Mouse (Mus musculus) thymus, adult 2 months (tissue): ENCODE results near the gene A930017K11Rik. TPM values are rescaled to one million over a fixed set of nuclear protein-coding genes. Genes with fewer than 3 reads are reported as not detected.

ENCODE experiments used
- DNase-seq: peaks from one replicate; pipeline ENCODE4 v3.0.0; 2021
- H3K27ac ChIP-seq: fragments of 200-500 bp; 2 replicates; pipeline ENCODE4 v1.5.1; 2012; ENCODE audit warnings: low read length, control low read depth; ENCODE audit not compliant: control insufficient read depth, insufficient read depth
- H3K27me3 ChIP-seq: fragments of 200-500 bp; 2 replicates; pipeline ENCODE4 v1.6.1; 2012; ENCODE audit warnings: mild to moderate bottlenecking, low read length, moderate library complexity, mixed read lengths; ENCODE audit not compliant: control insufficient read depth, insufficient read depth
- H3K36me3 ChIP-seq: fragments of 200-500 bp; 2 replicates; pipeline ENCODE4 v1.6.1; 2012; ENCODE audit warnings: mild to moderate bottlenecking, low read length, moderate library complexity; ENCODE audit not compliant: control insufficient read depth, insufficient read depth
- H3K4me1 ChIP-seq: fragments of 200-500 bp; replicated peaks from 2 replicates; pipeline ENCODE4 v1.6.1; 2012; ENCODE audit warnings: low read length; ENCODE audit not compliant: control insufficient read depth, insufficient read depth
- H3K4me3 ChIP-seq: fragments of 200-500 bp; 2 replicates; pipeline ENCODE4 v1.5.1; 2012; ENCODE audit warnings: mild to moderate bottlenecking, low read length, control low read depth, moderate library complexity; ENCODE audit not compliant: control insufficient read depth, insufficient read depth
- CTCF ChIP-seq: fragments of 200-500 bp; IDR thresholded peaks from 2 replicates; pipeline ENCODE4 v1.5.1; 2012; ENCODE audit warnings: mild to moderate bottlenecking, control low read depth, low read length, moderate library complexity, borderline replicate concordance; ENCODE audit not compliant: control insufficient read depth, poor library complexity, insufficient read depth; ENCODE audit errors: extremely low read depth
- POLR2A ChIP-seq: fragments of 200-500 bp; IDR thresholded peaks from 2 replicates; pipeline ENCODE4 v1.6.1; 2012; ENCODE audit warnings: mild to moderate bottlenecking, low read length, control low read depth, moderate library complexity; ENCODE audit not compliant: control insufficient read depth, poor library complexity, insufficient read depth; ENCODE audit errors: extremely low read depth
- whole genome bisulfite sequencing: fragments of 180-500 bp; shearing (Covaris S2); methylation state at CpG from one replicate; pipeline ENCODE4 v1.1.7; 2018; 5-methylcytosine and 5-hydroxymethylcytosine counted together
- polyA plus RNA-seq: library from polyadenylated mRNA; depleted of rRNA; stranded (reverse); fragments of >200 nt; gene quantifications from 2 replicates; pipeline ENCODE4 v1.2.3, GENCODE M21; 2012

A930017K11Rik gene
- polyA plus RNA-seq, 1 experiment: 0.19 TPM

GRCm38 (mm10) chr17:25970448-25970847 lies 18.1 kb upstream of the A930017K11Rik start:
- Histone ChIP-seq H3K4me3 (no peak overlapping the region), H3K27ac (no peak overlapping the region), H3K27me3 (no peaks in the 10 kb centered on the region), H3K36me3 (no peaks in the 10 kb centered on the region), H3K4me1 (no peaks in the 10 kb centered on the region)
- no peak for TF ChIP-seq CTCF
- no peak for TF ChIP-seq POLR2A
- no peak for DNase-seq
- WGBS: 93% methylated on average over 9 of the region's 9 CpGs

GRCm38 (mm10) chr17:25968176-25968575 lies 15.8 kb upstream of the A930017K11Rik start:
- DNase-seq: no peak
- 92% methylated on average over 1 of the region's 1 CpGs for WGBS
- H3K4me3 ChIP-seq: no peak overlapping the region
- no peaks in the 10 kb centered on the region for H3K27me3 ChIP-seq
- no peaks in the 10 kb centered on the region for H3K4me1 ChIP-seq
- H3K27ac ChIP-seq: no peak overlapping the region
- TF ChIP-seq POLR2A (no peak), CTCF (no peak)
- H3K36me3 ChIP-seq: no peaks in the 10 kb centered on the region

DNA sequence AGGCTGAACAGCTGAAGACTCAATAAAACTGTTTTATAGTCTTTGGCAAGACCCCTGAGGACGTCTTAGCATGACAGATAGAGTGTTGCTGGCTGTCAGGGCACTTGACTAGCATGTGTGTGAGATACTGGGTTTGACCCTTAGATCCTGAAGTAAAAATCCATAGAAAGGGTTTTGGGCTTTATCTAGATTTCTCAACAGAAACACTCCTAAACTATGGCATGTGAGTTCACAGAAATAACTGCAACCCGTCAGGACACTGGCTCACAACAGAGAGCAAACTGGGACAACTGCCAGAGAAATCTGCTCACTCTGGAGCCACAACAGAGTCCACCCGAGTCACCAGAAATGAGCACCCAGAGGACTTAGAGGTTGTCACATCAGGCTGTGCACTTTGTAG lies 15.3 kb upstream of the A930017K11Rik start:
- 83% methylated on average over 3 of the region's 3 CpGs for WGBS
- DNase-seq: no peak
- TF ChIP-seq POLR2A (no peak), CTCF (no peak)
- H3K4me1 ChIP-seq: no peaks in the 10 kb centered on the region
- no peak overlapping the region for H3K4me3 ChIP-seq
- no peaks in the 10 kb centered on the region for H3K36me3 ChIP-seq
- no peaks in the 10 kb centered on the region for H3K27me3 ChIP-seq
- H3K27ac ChIP-seq: no peak overlapping the region

DNA sequence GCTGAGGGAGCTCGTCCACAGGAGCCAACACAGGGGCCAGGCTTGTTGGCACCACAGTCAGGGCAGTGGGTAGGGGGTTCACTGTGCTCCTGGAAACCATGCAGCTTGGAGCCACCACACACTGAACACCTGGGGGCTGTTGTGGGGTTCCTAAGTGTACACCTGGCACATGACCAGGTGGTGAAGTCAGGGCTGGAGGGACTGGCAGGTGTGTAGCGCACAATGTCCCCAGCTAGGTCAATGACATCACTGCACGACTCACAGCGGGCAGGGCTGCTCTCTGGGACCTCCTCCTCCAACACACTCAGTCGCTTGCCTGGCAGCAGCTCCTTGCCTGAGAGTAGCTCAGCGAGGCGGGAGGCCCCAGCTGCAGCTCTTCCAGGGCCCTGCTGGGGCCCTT lies 11.9 kb upstream of the A930017K11Rik start:
- H3K4me3 ChIP-seq: no peak overlapping the region
- no peaks in the 10 kb centered on the region; the same call in 1 of the 2 replicates for H3K27me3 ChIP-seq
- no peak for DNase-seq
- WGBS: 95% methylated on average over 7 of the region's 7 CpGs
- H3K27ac ChIP-seq: no peak overlapping the region
- no peaks in the 10 kb centered on the region for H3K4me1 ChIP-seq
- H3K36me3 ChIP-seq: no peaks in the 10 kb centered on the region
- TF ChIP-seq POLR2A (no peak), CTCF (no peak)

DNA sequence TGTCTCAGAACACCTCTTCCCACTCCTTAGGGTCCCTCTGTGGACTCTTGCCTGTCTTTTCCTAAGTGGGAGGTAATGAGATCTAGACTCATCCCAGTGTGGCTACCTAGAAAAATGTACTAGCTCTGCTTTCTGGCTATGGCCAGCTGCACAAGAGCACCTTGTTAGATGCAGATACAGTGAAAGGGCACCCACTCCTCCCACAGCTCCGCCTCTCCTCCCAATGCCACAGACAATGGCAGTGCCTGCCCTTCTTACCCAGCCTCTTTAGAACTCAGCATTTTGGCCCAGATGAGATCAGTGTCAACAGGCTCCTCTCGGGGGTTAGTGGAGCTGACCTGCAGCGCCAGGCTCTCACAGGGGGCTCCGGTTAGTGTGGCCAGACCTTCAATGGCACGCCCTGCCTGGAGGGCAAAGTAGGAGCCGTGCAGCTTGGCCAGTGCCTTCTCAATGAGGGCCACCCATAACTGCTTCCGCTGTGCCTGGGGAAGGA lies 10.1 kb upstream of the A930017K11Rik start:
- H3K27ac ChIP-seq: no peak overlapping the region
- H3K27me3 ChIP-seq: no peaks in the 10 kb centered on the region; the same call in 1 of the 2 replicates
- H3K4me1 ChIP-seq: no peaks in the 10 kb centered on the region
- TF ChIP-seq CTCF: no peak
- no peak for TF ChIP-seq POLR2A
- no peak for DNase-seq
- no peak overlapping the region for H3K4me3 ChIP-seq
- 98% methylated on average over 7 of the region's 7 CpGs for WGBS
- H3K36me3 ChIP-seq: no peaks in the 10 kb centered on the region

GRCm38 (mm10) chr17:25961566-25961965 lies 9.2 kb upstream of the A930017K11Rik start:
- Histone ChIP-seq H3K4me1 (no peaks in the 10 kb centered on the region), H3K27me3 (no peaks in the 10 kb centered on the region; the same call in 1 of the 2 replicates), H3K27ac (no peak overlapping the region), H3K36me3 (no peaks in the 10 kb centered on the region), H3K4me3 (no peak overlapping the region)
- TF ChIP-seq POLR2A (no peak), CTCF (no peak)
- no peak for DNase-seq
- 97% methylated on average over 5 of the region's 5 CpGs for WGBS
